Mouse (Mus musculus) left cerebral cortex, postnatal 36 days (tissue): ENCODE data around the gene Pgm3. TPM values are rescaled to one million over a fixed set of nuclear protein-coding genes. Genes with fewer than 3 reads are reported as not detected.

Experiments
- DNase-seq, 2 experiments: peaks; one replicate each; pipeline ENCODE4 v3.0.0; 2021 to 2022; ENCODE audit warnings: low spot score in 2 of 2, mixed read lengths in 1 of 2
- intact Hi-C: fragments of 180-260 bp; cut with DNase I; formaldehyde crosslinking; loops from one replicate; pipeline ENCODE4 v1.15.1; 2025
- total RNA-seq, 2 experiments: library from RNA; stranded (reverse); gene quantifications; 2 replicates each; pipeline ENCODE4 v1.2.3; 2021

Gene Pgm3
- total RNA-seq, 2 experiments from 2014 or later: 18.0 to 18.3 TPM

DNA sequence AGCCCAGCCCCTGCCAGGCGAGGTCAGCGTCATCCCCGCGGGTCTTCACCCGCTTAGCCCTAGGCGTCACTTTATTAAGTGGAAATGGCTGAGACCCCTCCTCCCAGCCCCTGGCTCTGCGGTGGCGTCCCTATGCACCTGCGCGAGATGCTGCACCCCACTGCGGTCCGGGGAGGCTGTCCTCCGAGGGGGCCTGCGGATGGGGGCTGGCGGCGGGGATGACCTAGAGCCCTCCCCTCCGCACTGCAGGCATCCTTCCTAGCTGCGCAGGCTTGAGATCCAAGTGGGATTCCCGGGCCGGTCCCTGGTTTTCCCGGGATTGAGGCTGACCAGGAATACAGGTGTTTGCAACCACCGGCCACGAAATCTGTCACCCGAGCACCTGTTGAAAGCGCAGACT lies 554 bp upstream of the Pgm3 start:
- intact Hi-C loops: loop anchor here (2.0 kb wide), 1 partner anchor 107 kb away; the partner anchor contains the start of gene Ube2cbp
- DNase-seq: peak; percentile 42 to 47

DNA sequence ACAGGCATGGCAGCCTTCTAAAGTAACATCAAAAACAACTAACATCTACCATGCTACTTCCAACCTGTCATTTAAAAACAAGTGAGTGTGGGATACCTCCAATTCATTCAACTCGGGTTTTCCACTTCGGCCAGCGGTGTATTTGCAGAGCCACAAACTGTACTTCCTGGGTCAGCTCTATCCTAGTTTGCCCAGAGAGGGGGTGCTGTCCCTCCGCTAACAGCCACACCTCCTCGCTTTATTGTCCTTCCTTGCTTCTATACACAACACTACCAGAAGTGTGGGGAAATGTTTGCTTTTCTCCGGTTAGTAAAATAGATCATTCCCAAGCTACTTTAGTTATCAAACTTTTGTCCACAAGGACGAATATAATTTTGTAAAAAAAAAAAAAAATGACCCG lies 696 bp downstream of the Pgm3 start:
- no peak for DNase-seq
- intact Hi-C loops: no loop called here

DNA sequence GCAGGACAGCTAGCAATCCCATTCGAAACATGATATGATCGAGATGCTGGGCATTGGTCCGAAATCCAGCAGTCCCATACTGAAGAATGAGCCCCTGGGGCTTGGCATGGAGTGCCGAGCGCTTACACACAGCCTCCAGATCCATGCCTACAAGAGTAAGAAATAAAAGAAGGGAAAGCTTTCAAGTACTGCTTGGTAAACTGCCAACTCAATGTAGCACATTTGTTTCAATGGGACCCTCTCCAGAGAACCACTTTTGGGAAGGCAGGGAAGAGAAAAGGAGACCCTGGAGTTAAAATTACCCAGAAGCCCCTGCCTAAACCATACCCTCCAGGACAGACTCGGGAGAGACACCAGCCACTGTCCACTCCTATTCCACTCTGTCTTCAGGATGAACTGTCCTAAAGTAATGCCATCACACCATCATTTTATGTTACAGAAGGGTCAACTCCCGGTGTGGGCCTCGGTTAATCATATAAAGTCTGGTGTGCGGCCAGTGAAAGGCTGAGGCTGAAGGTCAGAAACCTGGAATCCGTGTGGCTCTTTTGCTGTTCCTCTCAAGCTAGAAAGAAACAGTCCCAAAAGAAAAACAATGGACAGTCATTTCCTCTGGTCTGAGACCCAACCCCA lies 1.3 kb downstream of the Pgm3 start:
- intact Hi-C loops: no loop called here

DNA sequence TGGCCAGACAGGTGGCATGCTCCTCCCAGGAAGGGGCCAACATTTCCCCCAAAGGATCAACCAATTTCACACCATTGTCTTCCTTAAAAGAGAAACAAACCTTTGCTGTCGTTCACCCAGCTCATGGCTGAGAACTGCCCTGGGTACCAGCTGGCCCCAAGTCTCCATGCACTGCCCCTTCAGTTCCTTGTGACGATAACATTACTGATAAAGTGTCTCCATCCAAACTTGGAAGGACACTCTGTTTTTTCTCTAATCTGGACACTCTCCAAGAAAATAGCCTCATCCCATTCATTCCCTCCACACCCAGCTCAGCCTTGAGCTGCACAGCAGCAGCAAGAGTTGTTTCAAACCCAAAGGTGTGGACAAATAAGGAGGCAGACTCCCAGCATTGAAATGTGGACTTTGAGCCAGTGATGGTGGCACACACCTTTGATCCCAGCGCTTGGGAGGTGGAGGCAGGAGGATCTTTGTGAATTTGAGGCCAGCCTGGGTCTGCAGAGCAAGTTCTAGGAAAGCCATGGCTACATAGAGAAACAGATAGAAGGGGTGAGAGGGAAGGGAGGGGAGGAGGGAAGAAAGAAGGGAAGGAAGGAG lies 2.2 kb downstream of the Pgm3 start:
- intact Hi-C loops: no loop called here
- DNase-seq: no peak

More for the DNA sequence above, 1.3 kb downstream of the Pgm3 start:
- DNase-seq: no peak

DNA sequence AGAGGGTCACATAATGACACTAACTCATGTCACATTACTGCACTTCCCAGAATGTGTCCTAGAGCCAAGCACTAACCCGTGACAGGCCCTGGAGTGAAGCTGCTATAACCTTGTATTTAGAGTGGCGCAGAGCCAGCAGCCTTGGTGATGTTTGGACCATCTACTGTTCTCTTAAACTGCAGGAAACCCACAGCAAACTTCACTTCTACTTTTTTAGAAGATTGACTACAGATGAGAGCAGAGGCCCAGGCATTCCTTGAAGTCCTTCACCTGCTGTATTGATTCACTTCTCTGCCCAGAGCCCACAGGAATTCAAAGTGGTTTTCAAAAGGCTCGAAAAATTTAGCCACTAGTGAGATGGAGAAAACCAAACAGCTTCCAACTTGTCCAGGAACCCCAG lies 11.1 kb downstream of the Pgm3 start:
- DNase-seq: no peak
- intact Hi-C loops: no loop called here

DNA sequence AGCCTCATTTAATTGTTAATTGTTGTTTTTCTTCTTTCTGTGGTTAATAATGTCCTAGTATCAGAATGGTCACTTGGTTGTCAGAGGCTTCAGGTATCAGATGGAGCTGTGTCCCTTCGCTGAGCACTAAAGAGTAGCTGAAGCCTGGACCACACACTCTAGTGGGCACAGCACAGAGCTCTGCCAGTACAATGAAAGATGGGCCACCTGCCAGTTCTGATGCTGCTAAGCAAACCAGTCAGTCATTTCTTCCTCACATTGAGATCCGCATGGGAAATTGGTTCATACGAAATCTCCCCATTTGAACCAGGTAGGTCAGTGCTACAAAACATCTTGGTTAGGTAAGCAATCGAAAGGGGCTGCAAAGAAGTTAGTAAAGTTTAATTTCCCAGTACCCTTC lies 17.0 kb downstream of the Pgm3 start:
- intact Hi-C loops: no loop called here
- no peak for DNase-seq

DNA sequence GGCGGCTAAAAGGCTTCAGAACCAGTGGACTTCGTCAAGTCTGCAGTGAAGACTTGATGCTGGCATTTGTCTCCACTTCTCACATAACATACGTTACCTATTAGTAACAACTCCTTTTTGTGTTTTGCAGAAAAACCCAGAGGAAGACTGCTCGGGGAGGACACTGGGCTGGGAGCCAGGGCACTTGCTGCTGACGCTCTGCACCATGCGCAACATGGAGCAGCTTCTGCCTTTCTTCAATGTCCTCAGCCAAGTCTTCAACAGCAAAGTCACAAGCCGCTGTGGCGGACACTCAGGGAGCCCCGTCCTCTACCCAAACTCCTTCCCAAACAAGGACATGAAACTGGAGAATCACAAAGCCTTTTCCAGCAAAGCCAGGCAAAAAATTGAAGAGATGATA lies 17.8 kb downstream of the Pgm3 start:
- intact Hi-C loops: no loop called here
- no peak for DNase-seq

DNA sequence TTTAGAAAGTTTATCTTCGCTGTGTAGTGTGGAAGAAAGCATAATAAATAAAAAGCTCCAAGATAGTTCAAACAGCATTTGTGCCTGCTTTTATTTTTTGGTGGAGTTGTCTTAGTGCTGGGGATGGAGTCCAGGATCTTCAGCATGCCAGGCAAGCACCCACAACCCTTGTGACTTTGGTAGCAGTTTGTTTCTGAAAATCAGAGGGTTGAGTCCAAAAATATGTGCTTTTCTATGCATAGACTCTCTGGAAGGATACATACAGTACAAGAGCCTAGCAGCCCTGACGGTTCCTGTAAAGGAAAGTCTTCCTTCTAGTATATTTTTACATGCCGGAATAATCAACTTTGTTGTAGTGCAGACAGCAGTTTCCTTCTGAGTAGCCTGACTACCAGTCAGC lies 20.9 kb downstream of the Pgm3 start:
- no peak for DNase-seq
- intact Hi-C loops: no loop called here

DNA sequence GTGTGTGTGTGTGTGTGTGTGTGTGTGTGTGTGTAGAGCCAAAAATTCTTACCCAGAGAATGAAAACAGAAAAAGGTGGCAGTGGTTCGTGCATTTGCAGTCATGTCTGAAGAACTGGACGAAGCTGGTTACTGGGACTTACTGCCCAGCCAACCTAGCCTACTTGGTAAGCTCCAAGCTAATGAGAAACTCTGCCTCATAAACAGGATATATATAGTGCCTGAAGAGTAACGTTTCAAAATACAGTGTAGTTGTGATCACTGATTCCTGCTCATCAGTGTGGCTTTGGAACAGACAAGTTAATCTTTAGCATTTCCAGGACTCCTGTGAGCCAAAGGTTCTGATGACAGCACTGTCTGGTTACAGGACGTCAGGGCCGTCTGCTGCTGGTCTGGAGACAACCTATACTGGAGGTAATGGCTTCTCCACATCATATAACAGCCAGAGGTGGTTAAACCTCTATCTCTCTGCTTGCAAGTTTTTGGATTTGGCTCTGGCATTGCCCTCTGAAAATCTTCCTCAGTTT lies 21.9 kb downstream of the Pgm3 start:
- no peak for DNase-seq
- intact Hi-C loops: no loop called here

DNA sequence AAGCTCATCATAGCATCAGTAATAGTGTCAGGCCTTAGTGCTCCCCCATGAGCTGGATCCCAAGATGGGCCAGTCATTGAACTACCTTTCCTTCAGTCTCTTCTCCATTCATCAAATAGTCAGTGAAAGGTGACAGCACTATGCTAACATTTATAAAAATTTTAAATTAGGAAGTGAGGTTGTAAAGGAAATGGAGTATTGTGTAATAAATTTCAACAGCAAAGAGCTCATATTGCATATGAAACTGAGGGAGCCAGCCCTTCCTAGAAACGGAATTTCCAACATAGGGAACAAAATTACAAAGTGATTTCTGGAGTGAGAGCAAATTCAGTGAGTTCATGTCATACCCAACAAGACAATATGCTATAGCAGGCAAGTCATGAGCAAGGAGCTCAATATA lies 27.1 kb downstream of the Pgm3 start:
- no peak for DNase-seq
- intact Hi-C loops: no loop called here

DNA sequence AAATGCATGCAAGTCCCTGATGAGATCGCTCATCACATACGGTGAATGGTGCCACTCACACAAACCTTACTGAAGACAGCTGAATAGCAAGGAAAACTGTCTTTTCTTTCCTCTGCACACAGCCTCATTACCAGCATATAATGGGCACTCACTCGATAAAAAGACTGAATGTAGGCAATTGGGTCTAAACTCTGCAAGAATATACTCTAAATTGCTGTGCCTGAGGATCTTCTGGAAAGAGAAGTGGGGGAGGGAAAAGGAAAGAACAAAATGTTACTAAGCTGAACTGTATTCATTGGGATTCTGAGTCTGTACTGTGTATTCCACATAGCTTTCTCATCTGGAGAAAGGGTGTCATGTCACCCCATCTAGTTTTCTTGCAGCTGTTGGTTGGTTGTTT lies 28.2 kb downstream of the Pgm3 start:
- no peak for DNase-seq
- intact Hi-C loops: no loop called here

DNA sequence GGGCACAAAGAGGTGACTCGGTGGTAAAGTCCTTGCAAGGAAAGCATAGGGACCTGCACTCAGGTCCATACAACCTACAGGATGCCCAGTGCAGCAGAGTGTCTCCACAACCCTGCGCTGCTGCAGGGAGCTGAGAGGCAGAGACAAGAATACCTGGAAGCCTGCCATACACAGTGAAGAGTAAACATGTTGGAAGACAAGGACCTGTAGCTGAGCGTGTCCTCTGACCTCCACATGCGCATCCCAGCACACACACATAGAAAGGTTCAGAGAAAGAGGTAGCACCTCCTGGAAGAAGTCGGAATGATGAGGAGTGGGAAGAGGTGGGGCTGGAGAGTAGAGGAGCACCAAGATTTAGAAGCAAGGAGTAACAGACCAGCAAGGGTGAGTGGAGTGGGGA lies 37.6 kb downstream of the Pgm3 start:
- intact Hi-C loops: no loop called here
- DNase-seq: no peak

DNA sequence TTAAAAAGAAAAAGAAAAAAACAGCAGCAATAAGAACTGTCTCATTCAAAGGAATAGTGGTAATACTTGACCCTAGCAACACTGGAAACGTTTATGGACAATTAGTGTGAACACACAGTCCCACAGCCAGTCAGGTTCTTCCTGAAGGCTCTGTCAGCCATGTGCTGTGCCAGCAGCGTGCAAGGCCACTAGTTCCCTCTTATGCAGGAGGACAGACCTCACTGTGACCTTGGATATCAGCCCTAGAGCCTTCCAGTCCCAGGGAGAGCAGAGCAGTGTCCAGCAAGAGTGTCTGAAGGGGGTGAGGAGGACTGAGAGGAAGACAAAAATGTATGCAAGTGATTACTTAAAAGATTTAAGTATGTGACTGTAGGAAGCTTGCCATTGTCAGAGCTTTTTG lies 46.0 kb downstream of the Pgm3 start:
- intact Hi-C loops: no loop called here
- no peak for DNase-seq

DNA sequence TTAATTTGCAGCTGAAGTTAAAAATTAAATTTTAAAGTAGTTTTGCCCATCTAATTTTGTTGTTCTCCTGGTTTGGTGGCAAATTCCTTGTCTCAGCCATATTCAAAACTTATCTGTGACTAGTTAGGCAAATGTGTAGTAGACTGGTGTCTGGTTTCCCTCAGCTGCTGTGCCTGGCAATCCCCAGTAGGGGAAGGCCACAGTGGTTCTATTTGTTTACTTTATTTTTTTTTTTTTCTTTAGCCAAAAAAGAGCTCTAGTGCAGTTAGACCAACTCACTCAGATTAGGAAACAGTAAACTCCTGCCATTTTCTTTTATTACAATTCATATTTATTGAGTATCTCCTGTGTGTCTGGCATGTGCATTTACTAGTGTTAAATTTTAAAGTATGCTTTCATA lies 49.3 kb downstream of the Pgm3 start:
- DNase-seq: no peak
- intact Hi-C loops: no loop called here

DNA sequence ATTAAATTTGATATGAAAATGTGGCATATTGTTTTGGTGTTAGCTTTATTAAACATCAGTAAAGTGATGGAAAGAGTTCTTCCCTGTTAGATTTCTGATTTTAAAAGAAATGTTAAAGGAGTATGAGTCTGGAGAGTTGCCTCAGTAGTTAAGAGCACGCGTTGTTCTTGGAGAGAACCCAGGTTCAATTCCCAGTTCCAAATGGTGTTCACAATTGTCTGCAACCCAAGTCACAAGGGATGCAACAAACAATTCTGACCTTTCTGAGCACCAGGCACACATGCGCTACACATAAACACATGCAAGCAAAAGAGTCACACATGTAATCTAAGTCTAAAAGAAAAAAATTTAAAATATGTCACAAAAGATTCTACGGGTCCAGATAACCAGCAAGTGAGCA lies 56.8 kb downstream of the Pgm3 start:
- intact Hi-C loops: no loop called here
- no peak for DNase-seq

DNA sequence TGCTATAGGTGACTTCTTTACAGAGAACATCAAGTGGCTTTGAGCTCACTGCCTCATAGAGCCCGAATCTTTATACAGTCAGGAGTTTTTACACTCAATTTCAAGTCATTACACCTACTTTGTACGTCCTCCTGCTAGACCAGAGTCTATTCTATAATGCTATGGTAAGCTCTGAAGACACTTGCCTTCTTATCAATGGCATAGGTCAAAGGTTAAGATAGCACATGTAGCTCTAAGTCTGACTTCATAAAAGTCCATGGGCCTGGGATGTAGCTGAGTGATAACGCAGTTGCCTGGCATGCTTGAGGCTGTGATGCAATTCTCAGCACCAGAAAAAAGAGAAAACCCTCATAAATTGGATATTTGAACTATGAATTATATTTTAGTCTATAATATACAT lies 57.3 kb downstream of the Pgm3 start:
- intact Hi-C loops: no loop called here
- no peak for DNase-seq

DNA sequence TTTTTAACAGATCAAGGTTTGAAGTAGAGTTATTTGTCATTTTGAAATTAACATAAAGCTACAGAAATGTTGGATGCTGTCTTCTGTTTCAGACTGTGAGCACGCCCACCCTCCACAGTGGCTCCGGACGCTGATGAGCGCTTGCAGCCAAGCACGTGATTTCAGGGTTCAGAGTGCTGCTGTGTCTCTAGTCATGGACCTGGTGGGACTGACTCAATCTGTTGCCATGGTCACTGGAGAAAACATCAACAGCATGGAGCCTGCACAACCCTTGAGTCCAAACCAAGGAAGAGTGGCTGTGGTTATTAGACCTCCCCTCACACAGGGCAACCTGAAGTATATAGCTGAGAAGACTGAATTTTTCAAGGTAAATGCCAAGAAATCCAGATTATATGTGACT lies 57.9 kb downstream of the Pgm3 start:
- DNase-seq: no peak
- intact Hi-C loops: no loop called here

DNA sequence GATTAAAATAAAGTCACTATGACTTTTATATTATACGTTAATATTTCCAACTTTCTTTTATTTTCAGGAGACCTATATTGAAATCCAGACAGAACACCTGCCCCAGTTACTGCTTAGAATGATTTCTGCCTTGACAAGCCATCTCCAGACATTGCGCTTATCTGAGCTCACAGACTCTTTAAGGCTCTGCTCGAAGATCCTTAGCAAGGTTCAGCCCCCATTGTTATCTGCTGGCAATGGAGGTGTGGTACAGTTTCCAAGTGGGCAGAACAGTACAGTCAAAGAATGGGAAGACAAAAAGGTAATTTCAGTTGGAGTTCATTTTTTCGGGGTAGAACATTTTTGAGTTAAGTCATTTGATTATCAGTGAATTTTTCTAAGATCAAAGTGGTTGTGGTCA lies 64.2 kb downstream of the Pgm3 start:
- intact Hi-C loops: no loop called here
- DNase-seq: no peak
